Mouse (Mus musculus) stomach, postnatal 0 days (tissue): ENCODE data around the gene Wnt9a. TPM values are rescaled to one million over a fixed set of nuclear protein-coding genes. Genes with fewer than 3 reads are reported as not detected.
"Not testable (repeated sequence)": the region's sequence is repeated elsewhere in the genome, so short reads cannot be mapped to it uniquely, and the experiment has no call there.

Experiments
- ATAC-seq: fragments of 200-750 bp; cut with Nextera tagmentation; 2 replicates; pipeline ENCODE4 v1.8.0; 2017; ENCODE audit not compliant: low FRiP score, low TSS enrichment
- DNase-seq: peaks from one replicate; pipeline ENCODE4 v3.0.0-alpha.2; 2016; ENCODE audit warnings: low spot score
- H3K27ac ChIP-seq: fragments of 300-500 bp; sonication (generic); replicated peaks from 2 replicates; pipeline ENCODE4 v1.5.1; 2014; ENCODE audit warnings: mild to moderate bottlenecking, control low read depth
- H3K27me3 ChIP-seq: fragments of 300-500 bp; sonication (generic); 2 replicates; pipeline ENCODE4 v1.6.1; 2014; ENCODE audit warnings: low read length; ENCODE audit not compliant: control insufficient read depth, insufficient read depth
- H3K36me3 ChIP-seq: fragments of 300-500 bp; sonication (generic); 2 replicates; pipeline ENCODE4 v1.6.1; 2014; ENCODE audit warnings: low read length, mixed read lengths; ENCODE audit not compliant: control insufficient read depth, insufficient read depth
- H3K4me1 ChIP-seq: fragments of 300-500 bp; sonication (generic); replicated peaks from 2 replicates; pipeline ENCODE4 v1.6.1; 2014; ENCODE audit warnings: antibody characterized with exemption; ENCODE audit not compliant: control insufficient read depth, insufficient read depth
- H3K4me2 ChIP-seq: fragments of 300-500 bp; sonication (generic); replicated peaks from 2 replicates; pipeline ENCODE4 v1.6.1; 2014; ENCODE audit warnings: low read depth, mild to moderate bottlenecking, control low read depth, moderate library complexity
- H3K4me3 ChIP-seq: fragments of 300-500 bp; sonication (generic); 2 replicates; pipeline ENCODE4 v1.5.1; 2014; ENCODE audit warnings: low read depth, low read length, control low read depth
- H3K9ac ChIP-seq: fragments of 300-500 bp; sonication (generic); 2 replicates; pipeline ENCODE4 v1.6.1; 2014; ENCODE audit warnings: mild to moderate bottlenecking, low read length, control low read depth, mixed read lengths
- H3K9me3 ChIP-seq: fragments of 300-500 bp; sonication (generic); 2 replicates; pipeline ENCODE4 v1.6.1; 2016; ENCODE audit warnings: low read length; ENCODE audit not compliant: control insufficient read depth
- CTCF ChIP-seq: IDR thresholded peaks from 2 replicates; pipeline ENCODE4 v1.5.1; 2016; ENCODE audit warnings: antibody characterized with exemption, low read depth, mild to moderate bottlenecking, moderate library complexity
- EP300 ChIP-seq: optimal IDR thresholded peaks from 2 replicates; pipeline ENCODE3; 2016; ENCODE audit warnings: antibody characterized with exemption
- WGBS: fragments of 180-500 bp; shearing (Covaris S2); extraction: QIAGEN DNeasy Blood & Tissue Kit; methylation state at CpG from one replicate; pipeline ENCODE4 v1.1.7; 2014; 5-methylcytosine and 5-hydroxymethylcytosine counted together
- polyA plus RNA-seq: library from polyadenylated mRNA; unstranded; fragments of >200 nt; fragmentation: Nextera tagmentation; extraction: Ambion mirVana; gene quantifications from 2 replicates; pipeline ENCODE4 v1.2.1, GENCODE M21; 2015

The Wnt9a gene
- polyA plus RNA-seq, 1 experiment from 2014 or later, result 2.8 TPM

DNA sequence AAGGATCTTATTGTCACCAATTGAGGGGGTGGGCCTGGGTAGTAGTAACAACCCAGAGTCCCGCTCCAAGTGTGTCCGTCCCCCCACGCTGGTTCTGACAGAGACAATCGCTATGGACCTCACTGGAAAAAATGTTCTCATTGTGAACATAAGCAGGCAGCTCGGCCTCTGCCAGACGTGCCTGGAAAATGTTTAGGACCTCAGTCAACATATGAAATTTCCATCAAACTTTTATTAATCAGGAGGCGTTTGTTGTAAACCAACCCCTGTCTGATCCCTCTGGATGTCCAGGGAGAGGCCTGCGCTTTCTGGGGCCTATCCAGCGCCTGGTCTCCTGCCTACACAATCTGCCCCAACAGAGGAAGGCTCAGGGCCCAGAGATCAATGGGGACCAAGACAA, 57.3 kb downstream of the Wnt9a start:
- DNase-seq, result no peak
- Histone ChIP-seq H3K9me3 (no peaks in the 10 kb centered on the region), H3K36me3 (no peaks in the 10 kb centered on the region), H3K4me1 (peaks cover 3% of the 10 kb centered on the region; the same call in 1 of the 2 replicates), H3K9ac (no peak overlapping the region), H3K27ac (peak overlapping the region; percentile 87), H3K4me2 (no peak overlapping the region), H3K27me3 (no peaks in the 10 kb centered on the region), H3K4me3 (no peak overlapping the region)
- 0 out of 2 replicates have a peak, but pooled peaks have one; percentile 31 for ATAC-seq
- no peak for TF ChIP-seq EP300
- no peak for TF ChIP-seq CTCF
- 55% methylated on average over 9 of the region's 9 CpGs for WGBS

- no peaks in the 10 kb centered on the region for H3K36me3 ChIP-seq
- no peak for TF ChIP-seq CTCF
- no peak for TF ChIP-seq EP300
- 46% methylated on average over 3 of the region's 3 CpGs for WGBS
- no peaks in the 10 kb centered on the region for H3K27me3 ChIP-seq
- DNase-seq (peak; percentile 23), ATAC-seq (peak; percentile 71; the same call in 1 of the 2 replicates)
- no peak overlapping the region for H3K9ac ChIP-seq
- peaks cover 3% of the 10 kb centered on the region; the same call in 1 of the 2 replicates for H3K4me1 ChIP-seq
- peak overlapping the region; percentile 87 for H3K27ac ChIP-seq
- no peak overlapping the region for H3K4me3 ChIP-seq
- no peaks in the 10 kb centered on the region for H3K9me3 ChIP-seq
- no peak overlapping the region for H3K4me2 ChIP-seq
Observed at GRCm38 (mm10) chr11:59364417-59364816, 57.7 kb downstream of the Wnt9a start.

DNA sequence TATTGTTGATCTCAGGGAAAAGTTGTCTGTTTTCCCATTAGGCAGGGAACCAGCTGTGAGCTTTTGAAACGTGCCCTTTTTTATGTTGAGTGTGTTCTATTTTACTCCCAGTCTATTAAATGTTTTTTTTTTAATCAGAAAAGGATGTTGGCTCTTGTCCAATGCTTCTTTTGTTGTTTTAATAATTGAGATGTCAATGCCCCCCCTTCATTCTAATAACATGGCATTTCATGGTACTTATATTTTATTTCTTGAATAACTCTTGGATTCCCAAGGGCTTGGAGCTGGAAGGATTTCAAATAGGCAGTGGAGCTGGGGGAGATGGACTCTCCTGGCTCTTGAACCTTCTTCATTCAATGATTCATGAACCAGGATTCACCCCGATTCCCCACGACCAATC, 59.3 kb downstream of the Wnt9a start:
- Histone ChIP-seq H3K4me3 (no peak overlapping the region), H3K27me3 (no peaks in the 10 kb centered on the region), H3K4me1 (peaks cover 3% of the 10 kb centered on the region; the same call in 1 of the 2 replicates), H3K4me2 (no peak overlapping the region), H3K36me3 (no peaks in the 10 kb centered on the region), H3K9me3 (no peaks in the 10 kb centered on the region), H3K9ac (no peak overlapping the region), H3K27ac (no peak overlapping the region)
- no peak for ATAC-seq
- TF ChIP-seq CTCF (no peak), EP300 (no peak)
- WGBS, result 54% methylated on average over 3 of the region's 3 CpGs
- DNase-seq, result no peak

GRCm38 (mm10) chr11:59366633-59367032, 59.9 kb downstream of the Wnt9a start:
- Histone ChIP-seq H3K9ac (no peak overlapping the region), H3K36me3 (no peaks in the 10 kb centered on the region), H3K27me3 (no peaks in the 10 kb centered on the region), H3K4me2 (no peak overlapping the region), H3K27ac (no peak overlapping the region), H3K9me3 (no peaks in the 10 kb centered on the region), H3K4me1 (peaks cover 3% of the 10 kb centered on the region; the same call in 1 of the 2 replicates), H3K4me3 (no peak overlapping the region)
- DNase-seq, result no peak
- 39% methylated on average over 3 of the region's 3 CpGs for WGBS
- TF ChIP-seq EP300, result no peak
- peak; percentile 62 for TF ChIP-seq CTCF
- ATAC-seq, result no peak

GRCm38 (mm10) chr11:59367955-59368354, 61.2 kb downstream of the Wnt9a start:
- not testable (repeated sequence) for H3K9me3 ChIP-seq, H3K4me2 ChIP-seq, H3K36me3 ChIP-seq, ATAC-seq, H3K27ac ChIP-seq, H3K27me3 ChIP-seq, H3K4me3 ChIP-seq, H3K9ac ChIP-seq, H3K4me1 ChIP-seq, DNase-seq
- WGBS, result 74% methylated on average over 4 of the region's 4 CpGs

DNA sequence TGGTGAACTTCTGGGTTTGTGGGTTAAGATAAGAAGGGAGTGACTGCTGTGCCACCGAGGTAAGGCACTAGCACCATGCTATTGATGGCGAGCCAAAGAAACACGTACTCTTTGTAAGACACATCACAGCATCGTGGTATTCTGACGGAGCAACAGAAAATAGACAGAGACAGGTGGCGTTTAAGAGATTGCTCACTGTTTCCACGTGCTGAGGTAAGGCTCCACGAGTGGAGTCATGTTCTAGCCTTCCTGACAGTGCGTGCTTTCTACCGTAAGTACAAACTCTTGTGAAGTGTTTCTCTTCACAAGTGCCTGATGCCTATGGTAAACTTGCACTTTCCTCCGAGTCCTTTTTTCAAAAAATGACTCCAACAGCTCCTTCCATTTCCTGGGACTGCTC, 63.1 kb downstream of the Wnt9a start:
- TF ChIP-seq EP300 (no peak), CTCF (no peak)
- H3K4me1 ChIP-seq, result peaks cover 3% of the 10 kb centered on the region; the same call in 1 of the 2 replicates
- H3K9me3 ChIP-seq, result no peaks in the 10 kb centered on the region
- no peaks in the 10 kb centered on the region for H3K36me3 ChIP-seq
- 72% methylated on average over 11 of the region's 11 CpGs for WGBS
- no peak for ATAC-seq
- H3K9ac ChIP-seq, result no peak overlapping the region
- H3K4me3 ChIP-seq, result no peak overlapping the region
- H3K27ac ChIP-seq, result no peak overlapping the region
- DNase-seq, result no peak
- no peaks in the 10 kb centered on the region for H3K27me3 ChIP-seq
- H3K4me2 ChIP-seq, result no peak overlapping the region
